Mouse (Mus musculus): ENCODE data around the gene Vmn1r129. TPM values are rescaled to one million over a fixed set of nuclear protein-coding genes. Genes with fewer than 3 reads are reported as not detected.

Gene Vmn1r129
- polyA plus RNA-seq (2012; rRNA removed), result not detected in 2 replicates

DNA sequence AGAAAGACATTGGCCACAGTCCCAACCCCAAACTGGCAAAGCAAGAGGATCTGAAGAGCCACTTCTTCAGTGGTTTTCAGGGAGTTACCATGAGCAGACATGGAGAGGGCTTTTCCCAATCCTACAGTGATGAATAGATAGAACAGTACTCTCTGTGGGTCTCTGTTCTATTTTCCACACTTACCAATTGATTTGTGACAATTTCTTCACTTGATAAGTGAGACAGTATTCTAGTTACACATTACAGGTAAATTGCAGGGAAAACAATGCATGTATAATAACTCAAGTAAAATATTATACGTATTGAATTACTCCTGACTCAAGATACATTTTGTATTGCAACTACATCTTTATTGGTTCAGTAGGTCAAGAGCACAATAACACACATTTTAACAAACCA is at the start of gene Vmn1r129:
Gene Vmn1r129 (minus strand): TSS at position 101 of the 400 bp plus-strand sequence.

DNA sequence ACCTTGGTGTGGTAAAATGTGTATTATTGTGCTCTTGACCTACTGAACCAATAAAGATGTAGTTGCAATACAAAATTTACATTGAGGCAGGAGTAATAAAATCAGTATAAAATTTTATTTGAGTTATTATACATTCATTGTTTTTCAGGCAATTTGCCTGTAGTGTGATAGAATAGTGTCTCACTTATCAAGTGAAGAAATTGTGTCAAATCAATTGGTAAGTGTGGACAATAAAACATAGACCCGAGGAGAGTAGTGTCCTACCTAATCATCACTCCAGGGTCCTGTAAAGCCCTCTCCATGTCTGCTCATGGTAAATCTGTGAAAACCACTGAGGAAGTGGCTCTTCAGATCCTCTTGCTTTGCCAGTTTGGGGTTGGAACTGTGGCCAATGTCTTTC is 12.0 kb downstream of the Vmn1r129 start, which contains the start of gene Vmn1r128:
Gene Vmn1r128 (plus strand): TSS at position 301 of the 400 bp plus-strand sequence.

DNA sequence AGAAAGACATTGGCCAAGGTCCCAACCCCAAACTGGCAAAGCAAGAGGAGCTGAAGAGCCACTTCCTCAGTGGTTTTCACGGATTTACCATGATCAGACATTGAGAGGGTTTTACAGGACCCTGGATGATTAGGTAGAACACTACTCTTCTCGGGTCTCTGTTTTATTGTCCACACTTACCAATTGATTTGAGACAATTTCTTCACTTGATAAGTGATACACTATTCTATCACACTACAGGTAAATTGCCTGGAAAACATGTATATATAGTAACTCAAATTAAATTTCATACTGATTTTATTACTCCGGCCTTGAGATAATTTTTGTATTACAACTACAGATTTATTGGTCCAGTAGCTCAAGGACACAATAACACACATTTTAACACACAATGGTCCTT is 41.3 kb downstream of the Vmn1r129 start, which contains the start of gene Vmn1r127:
Gene Vmn1r127 (minus strand): TSS at position 101 of the 400 bp plus-strand sequence.

Other genes starting within 250 kb of the Vmn1r129 start
- not detected in 2 replicates for gene Vmn1r122, start 227.2 kb downstream of the Vmn1r129 start, polyA plus RNA-seq (2012; rRNA removed)
- gene Vmn1r123, start 199.1 kb downstream of the Vmn1r129 start, polyA plus RNA-seq (2012; rRNA removed), result not detected in 2 replicates
- not detected in 2 replicates for gene Gm5157, start 170.9 kb downstream of the Vmn1r129 start, polyA plus RNA-seq (2012; rRNA removed)
- gene Vmn1r124, start 100.7 kb downstream of the Vmn1r129 start, polyA plus RNA-seq (2012; rRNA removed), result not detected in 2 replicates
- gene Vmn1r125, start 89.1 kb downstream of the Vmn1r129 start, polyA plus RNA-seq (2012; rRNA removed), result not detected in 2 replicates
- gene Vmn1r126, start 59.8 kb downstream of the Vmn1r129 start, polyA plus RNA-seq (2012; rRNA removed), result not detected in 2 replicates
- not detected in 2 replicates for gene Vmn1r127, start 41.4 kb downstream of the Vmn1r129 start, polyA plus RNA-seq (2012; rRNA removed)
- not detected in 2 replicates for gene Vmn1r128, start 11.9 kb downstream of the Vmn1r129 start, polyA plus RNA-seq (2012; rRNA removed)
- gene Gm6882, start 71.5 kb upstream of the Vmn1r129 start, polyA plus RNA-seq (2012; rRNA removed), result not detected in 2 replicates
- gene Vmn1r130, start 150.5 kb upstream of the Vmn1r129 start, polyA plus RNA-seq (2012; rRNA removed), result not detected in 2 replicates
- gene Vmn1r131, start 184.8 kb upstream of the Vmn1r129 start, polyA plus RNA-seq (2012; rRNA removed), result not detected in 2 replicates

All from central nervous system, embryonic 14 days (tissue).